Mouse (Mus musculus) heart, postnatal 14 days (tissue): Measurements from ENCODE around the gene Spata3. TPM values are rescaled to one million over a fixed set of nuclear protein-coding genes. Genes with fewer than 3 reads are reported as not detected.
"Not testable (repeated sequence)": the region's sequence is repeated elsewhere in the genome, so short reads cannot be mapped to it uniquely, and the experiment has no call there.

Source experiments
- DNase-seq, 2 experiments: peaks; one replicate each; pipeline ENCODE4 v3.0.0; 2021 to 2022
- intact Hi-C: fragments of 180-260 bp; cut with DNase I; formaldehyde crosslinking; loops from one replicate; pipeline ENCODE4 v1.15.1; 2025
- long read RNA-seq, 2 experiments: library from polyadenylated mRNA; stranded (forward); transcript quantifications; one replicate each; pipeline ENCODE4 v2.0.0; 2021
- total RNA-seq, 2 experiments: library from RNA; stranded (reverse); gene quantifications; 2 replicates each; pipeline ENCODE4 v1.2.3; 2021

Spata3 gene
- not detected for total RNA-seq
- long read RNA-seq, experiment 1 = 0 reads
- long read RNA-seq, experiment 2 = 0 reads

DNA sequence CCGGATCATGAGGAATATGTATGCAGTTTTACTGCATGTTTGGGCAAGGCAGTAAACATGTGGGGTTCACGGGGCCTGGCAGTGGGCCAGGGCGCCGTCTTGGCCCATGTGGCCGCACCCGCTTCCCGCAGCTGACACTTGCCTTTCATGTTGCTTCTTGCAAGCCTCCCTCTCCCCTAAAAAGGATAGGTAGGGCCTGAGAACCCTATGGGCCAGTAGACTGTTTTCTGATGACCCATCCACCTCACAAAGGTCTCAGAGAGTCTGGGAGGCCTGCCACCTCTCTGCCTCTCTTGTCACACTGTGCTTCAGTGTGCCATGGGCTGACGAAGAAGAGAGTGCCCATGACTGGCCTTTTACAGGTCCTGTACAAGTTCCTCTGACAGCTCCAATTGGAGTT lies at the start of gene Spata3:
Gene Spata3, plus strand, starts transcription at position 301 of the 400 bp plus-strand sequence.
- intact Hi-C loops = no loop called here
- DNase-seq = no peak

DNA sequence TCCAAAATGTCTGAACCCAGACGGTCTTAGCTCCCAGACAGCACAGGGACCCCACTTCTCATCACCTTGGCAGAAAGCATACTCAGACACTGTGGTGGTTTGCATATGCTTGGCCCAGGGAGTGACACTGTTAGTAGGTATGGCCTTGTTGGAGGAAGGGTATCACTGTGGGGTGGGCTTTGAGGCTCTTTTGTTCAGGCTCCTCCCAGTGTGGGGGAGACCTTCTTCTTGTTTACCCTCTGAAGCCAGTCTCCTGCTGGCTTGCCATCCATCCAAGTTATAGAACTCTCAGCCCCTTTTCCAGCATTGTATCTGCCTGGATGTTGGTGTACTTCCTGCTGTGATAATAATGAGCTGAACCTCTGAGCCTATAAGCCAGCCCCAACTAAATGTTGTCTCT lies 47.5 kb upstream of the Spata3 start:
- no peak for DNase-seq
- intact Hi-C loops = no loop called here

DNA sequence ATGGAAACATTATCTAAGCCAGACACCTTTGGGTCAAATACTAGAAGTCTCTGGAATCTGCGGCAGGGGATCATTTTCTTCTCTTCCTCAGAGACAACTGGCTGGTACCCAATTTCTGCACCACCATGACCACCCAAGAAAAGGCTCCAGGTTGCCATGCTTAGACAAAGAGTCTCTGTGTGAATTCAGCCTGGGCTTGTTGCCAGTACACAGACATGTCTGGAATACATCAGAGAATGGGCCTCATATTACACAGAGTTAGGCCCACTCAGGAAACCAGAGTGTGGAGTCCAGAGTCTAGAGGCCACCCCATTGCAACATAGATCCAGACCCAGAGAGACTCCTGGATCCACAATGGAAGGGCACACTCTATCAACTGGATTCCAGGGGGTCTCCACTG lies 47.1 kb upstream of the Spata3 start:
- no peak for DNase-seq
- intact Hi-C loops = no loop called here

DNA sequence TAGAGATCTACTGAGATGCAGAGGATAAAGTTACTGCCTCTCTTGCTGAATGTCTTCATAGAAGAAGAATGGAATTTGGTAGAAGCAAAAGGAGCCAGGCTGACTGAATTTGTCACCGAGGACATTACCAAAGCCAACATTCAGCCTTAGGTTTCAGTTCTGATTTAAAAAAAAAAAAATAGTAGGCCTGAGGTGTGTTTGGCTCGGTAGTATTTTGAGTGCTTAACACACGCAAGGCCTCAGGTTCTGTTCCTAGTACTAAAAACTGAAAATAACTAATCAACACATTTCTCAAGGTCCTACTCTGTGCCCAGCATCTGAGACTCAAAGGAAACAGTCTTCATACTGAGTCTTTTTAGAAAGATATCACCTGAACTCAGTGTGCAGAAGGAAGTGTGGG lies 45.5 kb upstream of the Spata3 start:
- no peak for DNase-seq
- intact Hi-C loops = no loop called here

DNA sequence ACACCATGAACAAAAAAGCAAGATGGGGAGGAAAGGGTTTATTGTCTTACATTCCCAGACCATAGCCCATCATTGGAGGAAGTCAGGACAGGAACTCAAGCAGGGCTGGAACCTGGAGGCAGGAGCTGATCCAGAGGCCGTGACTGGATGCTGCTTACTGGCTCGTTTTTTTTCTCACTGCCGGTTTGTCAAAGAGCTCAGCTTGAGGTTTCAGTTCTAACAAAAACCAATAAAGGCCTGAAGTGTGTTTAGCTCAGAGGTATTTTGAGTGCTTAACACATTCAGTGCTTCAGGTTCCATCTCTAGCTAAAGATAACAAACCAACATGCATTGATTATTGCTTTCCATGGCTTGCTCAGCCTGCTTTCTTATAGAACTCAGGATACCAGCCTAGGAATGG lies 44.3 kb upstream of the Spata3 start:
- intact Hi-C loops = no loop called here
- DNase-seq = no peak

DNA sequence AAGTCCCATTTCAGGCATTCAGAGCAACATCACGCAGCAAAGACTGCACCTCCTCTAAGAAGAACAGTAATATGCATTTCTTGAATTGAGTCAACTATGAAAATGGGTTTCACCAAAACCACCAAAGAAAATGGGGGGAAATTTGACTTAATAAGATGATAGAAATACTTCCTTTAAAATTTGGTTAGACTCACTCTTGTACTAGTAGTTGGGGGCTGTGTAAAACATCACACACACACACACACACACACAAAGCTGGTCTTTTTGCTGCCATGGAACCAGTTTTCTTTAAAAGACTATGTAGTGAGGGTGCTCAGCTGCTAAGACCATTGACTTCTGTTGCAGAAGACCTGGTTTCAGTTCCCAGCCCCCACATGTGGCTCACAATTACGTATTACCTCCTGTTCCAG lies 43.1 kb upstream of the Spata3 start:
- no peak for DNase-seq
- intact Hi-C loops = no loop called here

DNA sequence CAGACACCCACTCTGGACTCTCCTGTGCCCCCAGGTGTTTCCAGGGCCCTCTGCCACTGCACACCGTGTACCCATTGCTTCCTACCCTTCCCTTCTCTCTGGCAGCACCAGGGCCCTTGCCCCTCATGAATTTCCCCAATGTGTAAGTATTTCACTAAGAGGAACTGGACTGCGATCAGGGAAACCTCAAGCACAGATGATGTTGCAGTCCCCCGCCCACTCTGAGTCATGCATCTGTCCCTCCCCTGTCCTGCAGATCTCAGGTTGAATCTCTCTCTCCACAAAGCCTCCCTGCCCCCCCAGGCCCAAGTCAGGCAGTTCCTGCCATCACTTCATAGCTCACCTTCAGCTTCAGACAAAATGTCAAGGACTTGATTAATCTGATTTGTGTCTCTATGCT lies 38.9 kb upstream of the Spata3 start:
- intact Hi-C loops = no loop called here
- DNase-seq = no peak

DNA sequence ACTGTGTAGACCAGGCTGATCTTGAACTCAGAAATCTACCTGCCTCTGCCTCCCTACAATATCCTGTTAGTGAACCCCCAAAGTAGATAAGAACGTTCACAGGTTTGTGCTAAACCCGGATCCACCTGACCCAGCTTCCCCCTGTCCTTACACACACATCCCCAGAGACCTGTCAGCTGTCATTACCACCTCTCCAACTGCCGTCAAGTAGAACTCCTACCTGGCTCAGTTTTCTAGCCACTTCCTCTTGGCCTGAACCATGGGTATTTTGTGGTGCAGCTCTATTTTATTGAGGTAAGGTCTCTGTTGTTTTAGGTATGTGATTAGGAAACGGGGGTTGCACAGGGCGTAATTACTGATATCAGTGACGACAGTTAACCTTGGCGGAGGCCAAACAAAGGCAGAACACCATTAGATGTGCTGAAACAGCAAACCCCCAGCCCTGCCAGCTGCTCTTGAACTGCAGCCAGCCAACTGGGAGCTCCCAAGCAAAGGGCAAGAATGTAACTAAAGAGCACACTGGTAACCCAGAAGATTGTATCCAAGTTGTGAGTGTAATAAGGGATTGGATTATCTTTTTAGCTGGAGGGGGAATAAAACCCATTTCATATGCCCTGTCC lies 34.8 kb upstream of the Spata3 start:
- peak; percentile 27 to 57 for DNase-seq
- intact Hi-C loops = no loop called here

DNA sequence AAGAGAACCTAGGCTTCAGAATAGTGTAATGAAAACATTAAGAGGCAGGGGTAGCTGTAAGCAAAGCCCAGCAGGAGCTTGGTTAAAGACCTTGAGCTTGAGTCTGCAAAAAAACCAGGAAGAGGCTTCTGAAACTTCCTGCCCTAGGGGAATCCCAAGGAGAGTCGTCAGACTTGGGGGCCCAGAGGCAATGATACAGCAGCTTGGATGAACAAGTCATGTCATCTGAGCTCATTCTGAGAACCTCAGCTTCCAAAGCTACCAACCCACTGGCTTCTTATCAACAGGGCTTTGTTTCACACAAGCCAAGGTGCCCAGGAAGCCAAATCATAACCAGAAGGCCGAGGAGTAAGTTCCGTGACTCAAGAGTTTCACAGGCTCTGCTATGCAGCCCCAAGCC lies 30.8 kb upstream of the Spata3 start:
- DNase-seq = no peak
- intact Hi-C loops = no loop called here

DNA sequence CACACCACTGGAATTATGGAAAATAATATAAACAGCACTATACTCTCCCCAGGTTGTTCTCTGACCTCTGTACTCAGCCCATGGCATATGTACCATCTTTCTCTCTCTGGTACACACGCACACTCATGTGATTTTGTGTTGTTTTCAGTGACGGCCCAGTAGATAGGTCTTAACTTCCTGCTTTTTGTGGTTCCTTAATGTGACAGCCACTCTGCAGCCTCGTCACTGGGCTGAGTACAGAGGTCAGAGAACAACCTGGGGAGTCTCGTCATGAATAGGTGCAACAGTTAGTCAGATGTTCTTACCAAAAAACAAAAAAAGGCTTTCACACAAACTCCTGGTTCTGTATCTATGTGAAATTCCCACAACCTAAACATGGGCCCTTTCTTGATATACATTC lies 28.3 kb upstream of the Spata3 start:
- intact Hi-C loops = no loop called here
- no peak for DNase-seq

DNA sequence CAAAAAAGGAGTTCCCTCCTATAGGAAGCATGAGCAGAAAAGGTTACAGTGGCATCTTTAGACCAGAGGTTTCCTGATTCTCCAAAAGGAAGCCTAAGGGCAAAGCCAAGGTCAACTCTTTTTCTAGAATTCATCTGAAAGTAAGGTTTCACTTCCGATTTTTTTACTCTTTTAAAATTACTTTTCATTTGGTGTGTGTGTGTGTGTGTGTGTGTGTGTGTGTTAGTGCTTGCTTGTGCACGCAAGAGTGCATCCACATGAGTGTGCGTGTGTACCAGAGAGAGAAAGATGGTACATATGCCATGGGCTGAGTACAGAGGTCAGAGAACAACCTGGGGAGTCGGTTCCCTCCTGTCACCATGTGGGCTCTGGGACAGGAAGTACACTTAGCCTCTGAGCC lies 27.7 kb upstream of the Spata3 start:
- intact Hi-C loops, DNase-seq: not testable (repeated sequence)

DNA sequence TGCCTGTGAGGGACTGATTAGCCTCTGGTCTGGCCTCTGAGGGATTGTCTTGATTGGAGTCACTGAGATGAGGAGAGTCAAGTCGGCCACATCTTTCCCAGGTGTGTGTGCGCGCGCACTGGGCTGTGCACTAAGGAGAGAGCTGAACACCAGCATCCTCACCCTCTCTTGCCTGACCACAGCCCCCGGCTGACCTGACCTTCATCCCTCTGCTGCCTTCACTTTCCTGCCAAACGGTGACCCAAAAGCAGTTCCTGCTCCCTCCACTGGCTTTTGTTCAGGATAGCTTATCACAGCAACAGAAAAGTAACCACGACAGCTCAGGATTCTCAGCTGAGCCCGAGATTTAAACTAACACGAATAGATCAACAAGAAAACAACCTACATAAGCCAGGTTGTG lies 24.4 kb upstream of the Spata3 start:
- DNase-seq = no peak
- intact Hi-C loops = no loop called here

DNA sequence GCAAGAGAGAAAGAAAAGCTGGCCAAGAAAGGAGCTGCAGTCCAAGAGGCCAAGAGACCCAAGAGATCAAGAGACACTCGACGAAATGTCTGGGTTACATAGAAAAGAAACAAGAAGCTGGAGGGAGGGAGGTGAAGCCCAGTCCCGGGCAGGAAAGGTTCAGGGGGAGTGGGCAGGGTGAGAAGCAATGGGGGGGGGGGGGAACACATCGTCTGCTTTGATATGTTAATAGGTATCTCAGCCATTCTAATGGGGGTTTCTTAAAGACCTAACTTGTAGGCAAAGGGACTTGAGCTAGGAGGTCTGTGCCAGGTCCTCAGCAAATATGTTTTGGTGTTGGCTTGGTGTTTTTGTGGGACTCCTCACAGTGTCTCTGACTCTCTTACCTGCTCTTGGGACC lies 23.1 kb upstream of the Spata3 start:
- intact Hi-C loops = no loop called here

DNA sequence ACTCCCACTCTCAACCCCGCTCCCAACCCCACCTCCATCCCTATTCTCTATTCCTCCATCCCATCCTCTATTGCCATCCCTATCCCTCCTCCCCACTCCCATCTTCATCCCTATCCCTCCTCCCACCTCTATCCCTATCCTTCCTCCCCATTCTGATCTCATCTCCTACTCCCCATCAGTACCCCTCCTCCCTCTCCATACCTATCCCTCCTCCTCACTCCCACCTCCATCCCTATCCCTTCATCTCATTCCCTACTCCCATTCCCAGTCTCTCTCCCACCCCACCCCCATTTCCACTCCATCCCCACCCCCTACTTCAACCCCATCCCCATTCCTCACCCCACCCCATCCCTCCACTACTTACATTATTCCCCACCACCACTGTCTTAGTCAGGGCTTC lies 19.4 kb upstream of the Spata3 start:
- no peak for DNase-seq
- intact Hi-C loops = no loop called here

More for the DNA sequence above, 23.1 kb upstream of the Spata3 start:
- no peak for DNase-seq

DNA sequence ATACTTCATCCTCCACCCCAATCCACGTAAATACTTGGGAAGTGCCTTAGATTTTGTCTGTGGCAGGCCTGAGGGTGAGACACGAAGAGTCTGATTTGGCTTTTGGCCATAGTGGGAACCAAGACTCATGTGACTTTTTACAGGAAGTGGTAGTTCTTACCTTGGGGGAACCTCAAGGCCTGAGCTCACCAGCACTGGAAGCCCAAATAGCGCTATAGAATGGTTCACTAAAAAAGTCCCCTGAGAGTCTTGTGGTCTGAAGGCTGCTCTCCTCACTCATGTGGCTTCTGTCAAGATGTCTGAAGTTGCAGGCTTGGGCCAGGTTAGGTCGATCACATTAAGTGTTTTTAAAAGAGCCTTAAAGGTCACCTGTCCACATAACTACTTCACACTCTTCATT lies 18.6 kb upstream of the Spata3 start:
- DNase-seq = no peak
- intact Hi-C loops = no loop called here

DNA sequence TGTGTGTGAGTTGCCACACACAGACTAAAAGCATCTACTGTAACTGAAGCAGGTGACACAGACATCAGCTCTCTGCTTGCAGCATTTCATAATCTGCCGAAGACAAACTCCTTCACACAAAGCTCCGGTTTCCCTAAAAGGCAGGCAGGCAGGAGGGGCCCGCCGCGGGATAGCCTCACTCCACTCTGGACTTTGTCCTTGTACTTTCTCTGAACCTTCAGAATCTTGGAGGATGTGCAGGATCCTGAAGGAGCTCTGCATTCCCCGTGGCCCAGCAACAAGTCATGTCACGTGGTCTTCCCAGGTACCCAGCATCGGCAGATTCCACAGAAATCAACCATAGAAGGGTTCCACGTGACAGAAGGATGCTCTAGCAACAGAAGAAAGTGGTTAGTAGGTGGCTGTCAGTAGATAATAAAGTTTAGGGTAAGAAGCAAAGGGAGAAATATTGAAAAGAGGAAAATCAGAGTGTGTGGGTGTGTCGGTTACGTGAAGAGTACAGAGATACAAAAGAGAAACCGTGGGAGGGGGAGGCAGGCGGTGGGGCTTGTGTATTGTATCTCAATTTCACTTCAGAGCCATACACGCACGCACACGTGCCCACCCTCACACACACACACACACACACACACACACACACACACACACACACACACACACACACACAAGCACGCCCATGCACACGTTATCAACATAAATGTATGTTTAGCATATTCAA lies 16.6 kb upstream of the Spata3 start:
- no peak for DNase-seq

DNA sequence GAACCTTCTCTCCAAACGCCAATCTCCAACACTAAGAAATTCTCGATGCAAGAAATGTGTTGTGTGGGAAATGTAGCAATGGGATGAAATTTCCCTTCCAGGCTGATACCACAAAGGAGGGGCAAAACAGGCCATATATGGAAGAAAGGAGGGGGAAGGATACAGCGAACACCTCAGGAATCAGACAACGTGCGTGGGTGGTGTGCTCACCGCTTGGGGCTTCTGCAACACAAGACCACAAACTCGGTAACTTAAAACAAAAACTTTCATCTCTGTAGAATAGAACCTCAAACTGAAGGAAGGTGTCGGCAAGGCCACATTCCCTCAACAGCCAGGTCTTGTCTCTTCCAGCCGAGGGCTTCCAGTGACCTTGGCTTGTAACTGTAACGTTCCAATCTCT lies 11.1 kb upstream of the Spata3 start:
- no peak for DNase-seq
- intact Hi-C loops = no loop called here

More for the DNA sequence above, 16.6 kb upstream of the Spata3 start:
- intact Hi-C loops = no loop called here

DNA sequence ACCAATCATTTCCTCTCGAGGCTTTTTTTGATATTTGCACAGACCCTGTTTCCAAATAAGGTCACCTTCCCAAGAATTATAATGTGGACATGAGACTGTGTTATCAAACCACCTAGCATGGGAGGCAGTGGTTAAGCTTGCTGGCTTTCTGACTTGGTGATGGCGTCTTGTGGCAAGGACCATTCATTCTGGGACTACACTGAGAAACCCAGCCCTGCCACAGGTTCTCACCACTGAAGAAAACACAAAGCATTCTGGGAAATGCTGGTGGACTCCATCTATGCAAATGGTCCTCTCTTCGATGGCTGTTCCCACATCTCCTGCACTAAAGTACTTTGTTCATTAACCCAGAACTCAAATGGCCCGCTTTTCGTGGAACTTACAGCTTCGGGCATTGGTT lies 10.6 kb upstream of the Spata3 start:
- intact Hi-C loops = no loop called here
- no peak for DNase-seq

DNA sequence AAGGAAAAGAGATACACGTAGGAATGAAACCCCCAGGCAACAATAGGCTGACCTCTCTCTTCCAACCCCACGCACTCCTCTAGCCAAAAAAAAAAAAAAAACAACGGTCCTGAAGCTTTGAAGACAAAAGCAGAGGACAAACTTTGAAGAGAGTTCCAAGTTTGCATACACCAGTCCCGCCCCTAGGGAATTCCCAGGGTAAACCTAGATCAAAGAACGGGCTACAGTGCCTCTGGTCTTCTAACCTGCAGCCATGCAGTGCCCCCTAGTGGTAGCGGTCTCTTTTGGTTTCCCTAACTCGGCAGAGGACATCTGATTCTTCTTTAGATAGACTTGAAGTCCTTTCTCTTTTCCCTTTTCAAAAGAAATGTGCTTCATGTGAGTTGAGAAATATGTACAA lies 8.8 kb upstream of the Spata3 start:
- intact Hi-C loops = loop anchor here (1.0 kb wide), 2 partner anchors 71 to 154 kb away; no protein-coding TSS in a partner anchor
- DNase-seq = peak; percentile 89 to 93

DNA sequence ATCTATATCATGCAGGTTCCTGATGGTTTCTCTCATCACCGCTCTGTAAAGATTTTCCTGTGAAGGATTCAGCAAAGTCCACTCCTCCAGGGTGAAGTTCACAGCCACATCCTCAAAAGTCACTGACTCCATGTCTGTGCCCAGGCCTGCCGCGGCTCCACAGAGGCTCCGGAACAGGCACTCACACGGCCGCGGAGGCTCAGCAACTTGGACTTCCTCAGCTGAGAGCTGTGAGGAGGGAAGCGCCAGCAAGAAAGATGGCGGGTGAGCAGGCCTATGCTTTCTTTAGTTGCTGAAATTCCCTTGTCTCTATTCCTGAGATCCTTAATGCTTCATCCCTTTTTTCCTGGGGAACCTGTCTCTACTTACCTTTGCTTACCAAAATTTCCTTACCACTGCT lies 858 bp upstream of the Spata3 start:
- intact Hi-C loops, DNase-seq: not testable (repeated sequence)

DNA sequence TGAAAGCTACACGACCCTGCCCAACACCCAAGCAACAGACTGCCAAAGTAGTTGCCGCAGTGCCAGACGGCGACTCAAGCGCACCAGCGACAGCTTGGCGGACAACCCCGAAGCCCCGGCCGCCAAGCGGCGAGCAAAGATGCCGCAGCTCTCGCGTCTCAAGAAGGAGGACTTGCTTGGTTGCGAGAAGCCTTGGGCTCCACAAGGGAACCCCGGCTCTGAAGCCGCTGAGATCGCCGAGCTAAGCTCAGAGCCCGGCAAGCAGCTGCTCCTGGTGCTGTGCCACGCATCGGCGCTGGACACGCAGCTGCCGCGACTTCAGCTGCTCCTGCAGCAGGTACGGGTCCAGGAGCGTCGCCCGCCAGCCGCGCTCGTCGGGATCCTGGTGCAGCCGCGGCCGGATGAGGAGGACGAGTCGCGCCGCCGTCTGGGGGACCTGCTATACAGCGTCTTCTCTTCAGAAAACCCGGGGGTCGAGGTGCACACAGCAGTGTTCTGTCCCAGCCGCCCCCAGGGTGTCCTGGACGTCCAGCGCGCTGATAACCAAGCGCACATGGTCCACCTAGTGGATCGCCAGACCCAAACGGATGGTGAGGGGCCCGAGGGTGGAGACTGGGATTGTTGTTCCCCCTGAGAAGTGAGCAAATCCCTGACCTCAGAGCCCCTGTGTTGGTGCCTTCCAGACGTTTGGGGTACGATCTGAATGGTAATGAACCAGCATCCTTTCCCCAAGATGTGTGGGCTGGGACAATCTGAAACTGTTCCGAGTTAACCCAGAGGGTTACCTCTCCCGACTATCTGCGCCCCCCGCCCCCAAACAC lies 1.8 kb downstream of the Spata3 start:
- peak; percentile 44 to 60 for DNase-seq
- intact Hi-C loops = no loop called here
